Mouse (Mus musculus): ENCODE measurements around the gene Pilrb1. TPM values are rescaled to one million over a fixed set of nuclear protein-coding genes. Genes with fewer than 3 reads are reported as not detected.
"Not testable (repeated sequence)": the region's sequence is repeated elsewhere in the genome, so short reads cannot be mapped to it uniquely, and the experiment has no call there.

Gene Pilrb1
- polyA plus RNA-seq, 1 experiment: not detected

DNA sequence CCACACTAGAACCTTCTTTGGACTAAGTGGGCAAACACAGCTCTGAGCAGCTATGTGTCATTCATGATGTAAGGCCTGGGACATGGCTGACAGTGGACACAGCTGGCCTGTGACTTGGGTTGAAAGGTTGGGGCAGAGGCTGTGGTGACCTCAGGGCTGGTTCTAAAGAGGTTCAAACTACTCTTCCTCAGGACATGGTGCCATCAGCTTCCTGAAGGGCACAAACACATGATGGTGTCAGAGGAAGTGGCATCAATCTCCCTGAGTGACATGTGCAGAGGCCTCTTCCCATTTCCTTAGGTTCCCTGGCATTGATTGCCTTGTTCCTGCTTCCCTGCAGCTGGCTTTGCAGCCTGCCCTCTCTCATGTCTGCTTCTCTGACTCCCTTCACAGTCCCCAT, 20.8 kb downstream of the Pilrb1 start:
- H3K79me3 ChIP-seq (ENCODE audit: low read depth); H3K36me3 ChIP-seq (ENCODE audit: control insufficient read depth, insufficient read depth); H3K4me3 ChIP-seq (ENCODE audit: insufficient read depth, poor library complexity, severe bottlenecking); H3K27me3 ChIP-seq (ENCODE audit: control insufficient read depth, insufficient read depth, insufficient read length); H3ac ChIP-seq (ENCODE audit: control insufficient read depth, insufficient read length, low read depth); H3K79me2 ChIP-seq (ENCODE audit: control insufficient read depth, insufficient read depth): not testable (repeated sequence)

DNA sequence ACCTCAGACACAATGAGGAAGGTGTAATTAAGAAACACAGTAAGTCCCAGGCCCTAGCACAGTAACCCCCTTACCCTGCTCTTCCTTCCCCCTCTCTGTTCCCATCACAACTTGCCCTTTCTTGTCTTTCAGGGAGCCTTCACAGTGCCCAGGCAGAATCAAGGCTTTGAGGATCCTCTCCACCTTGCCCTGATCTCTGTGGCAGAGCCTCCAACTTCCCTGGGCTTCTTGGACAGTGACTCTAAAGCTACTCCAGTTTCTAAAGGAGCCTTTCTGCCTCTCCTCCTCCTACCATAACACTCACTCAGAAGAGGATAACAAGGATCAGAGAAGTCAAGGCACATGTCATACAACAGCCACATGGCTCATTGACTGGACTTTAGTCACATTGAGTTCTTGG, 21.3 kb downstream of the Pilrb1 start:
- TF ChIP-seq CEBPB (IDR thresholded peaks at IDR 0.05; ENCODE audit: low read depth) (no peak), MYOG (IDR thresholded peaks at IDR 0.05; ENCODE audit: control insufficient read depth, extremely low read depth, insufficient read length) (no peak), MAX (IDR thresholded peaks at IDR 0.05) (no peak), MYOD1 (IDR thresholded peaks at IDR 0.05; ENCODE audit: control insufficient read depth, insufficient read length, low read depth) (no peak), USF1 (IDR thresholded peaks at IDR 0.05; ENCODE audit: low read depth) (no peak)
- no peaks in the 10 kb centered on the region for H3K36me3 ChIP-seq (ENCODE audit: control insufficient read depth, insufficient read depth)
- H3ac ChIP-seq (ENCODE audit: control insufficient read depth, insufficient read length, low read depth): no peak overlapping the region

DNA sequence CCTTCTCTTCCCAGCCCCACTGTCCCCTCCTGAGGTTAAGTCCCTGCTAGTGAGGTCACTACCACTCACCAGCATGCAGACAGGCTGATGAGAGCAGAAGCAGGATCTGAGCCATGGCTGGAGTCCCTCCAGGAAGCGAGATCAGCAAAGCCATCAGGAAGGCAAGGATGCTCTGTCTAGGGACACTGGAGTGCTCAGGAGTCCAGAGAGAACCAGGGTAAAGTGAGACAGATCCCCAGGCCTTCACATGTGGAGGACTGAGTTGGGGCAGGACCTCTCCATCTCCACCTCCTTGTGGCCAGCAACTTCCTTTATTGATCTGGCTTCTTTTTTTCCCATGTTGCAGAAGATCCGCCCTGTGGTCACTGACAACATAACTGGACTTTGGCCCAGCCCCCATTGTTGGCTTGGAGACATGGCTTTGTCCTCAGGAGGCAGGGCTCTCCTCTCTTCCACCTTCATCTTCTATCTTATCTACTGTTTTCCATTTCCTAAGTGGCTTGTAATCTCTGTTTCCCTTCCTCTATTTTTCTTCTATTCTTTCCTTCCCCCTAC, 21.9 kb downstream of the Pilrb1 start, which contains the start of gene Pilra:
Gene Pilra, minus strand, starts transcription at position 316 of the 555 bp plus-strand sequence.
- not testable (repeated sequence) for H3K79me3 ChIP-seq (ENCODE audit: low read depth); H3ac ChIP-seq (ENCODE audit: control insufficient read depth, insufficient read length, low read depth); H3K36me3 ChIP-seq (ENCODE audit: control insufficient read depth, insufficient read depth); H3K27me3 ChIP-seq (ENCODE audit: control insufficient read depth, insufficient read depth, insufficient read length); H3K4me3 ChIP-seq (ENCODE audit: insufficient read depth, poor library complexity, severe bottlenecking); H3K79me2 ChIP-seq (ENCODE audit: control insufficient read depth, insufficient read depth)

More for the DNA sequence above, 21.3 kb downstream of the Pilrb1 start:
- Histone ChIP-seq H3K27me3 (ENCODE audit: control insufficient read depth, insufficient read depth, insufficient read length) (no peaks in the 10 kb centered on the region), H3K79me2 (ENCODE audit: control insufficient read depth, insufficient read depth) (no peaks in the 10 kb centered on the region), H3K4me3 (ENCODE audit: insufficient read depth, poor library complexity, severe bottlenecking) (no peak overlapping the region), H3K79me3 (ENCODE audit: low read depth) (no peaks in the 10 kb centered on the region)

DNA sequence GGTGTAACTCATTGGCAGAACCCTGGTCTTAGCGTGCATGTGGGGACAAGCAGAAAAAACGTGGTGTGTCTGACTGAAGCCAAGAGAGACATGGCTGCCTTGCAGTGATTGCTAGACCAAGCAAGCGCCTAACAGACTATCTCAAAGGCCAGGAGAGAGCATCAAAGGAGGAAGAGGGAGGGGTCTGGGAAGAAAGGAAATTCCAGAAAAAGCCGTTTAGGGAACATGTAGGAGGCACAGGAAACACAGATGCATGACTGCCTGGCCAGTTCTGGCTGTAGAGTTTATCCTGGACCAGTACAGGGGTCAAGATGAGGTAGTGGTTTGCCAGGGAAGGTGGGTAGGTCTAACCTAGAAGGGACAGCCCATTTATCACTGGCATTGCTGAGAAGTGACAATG, 24.4 kb downstream of the Pilrb1 start:
- H3ac ChIP-seq (ENCODE audit: control insufficient read depth, insufficient read length, low read depth): no peak overlapping the region
- no peaks in the 10 kb centered on the region for H3K36me3 ChIP-seq (ENCODE audit: control insufficient read depth, insufficient read depth)
- no peaks in the 10 kb centered on the region for H3K27me3 ChIP-seq (ENCODE audit: control insufficient read depth, insufficient read depth, insufficient read length)
- TF ChIP-seq CEBPB (IDR thresholded peaks at IDR 0.05; ENCODE audit: low read depth) (no peak), USF1 (IDR thresholded peaks at IDR 0.05; ENCODE audit: low read depth) (no peak), FOSL1 (IDR thresholded peaks at IDR 0.05; ENCODE audit: insufficient read depth, low read length, poor library complexity, severe bottlenecking) (no peak), MYOG (IDR thresholded peaks at IDR 0.05; ENCODE audit: control insufficient read depth, extremely low read depth, insufficient read length) (no peak), MAX (IDR thresholded peaks at IDR 0.05) (no peak), CTCF (IDR thresholded peaks at IDR 0.05; ENCODE audit: control insufficient read depth, insufficient read depth, insufficient read length) (no peak), MYOD1 (IDR thresholded peaks at IDR 0.05; ENCODE audit: control insufficient read depth, insufficient read length, low read depth) (no peak)
- H3K79me2 ChIP-seq (ENCODE audit: control insufficient read depth, insufficient read depth): no peaks in the 10 kb centered on the region
- no peak overlapping the region for H3K4me3 ChIP-seq (ENCODE audit: insufficient read depth, poor library complexity, severe bottlenecking)
- no peaks in the 10 kb centered on the region for H3K79me3 ChIP-seq (ENCODE audit: low read depth)

DNA sequence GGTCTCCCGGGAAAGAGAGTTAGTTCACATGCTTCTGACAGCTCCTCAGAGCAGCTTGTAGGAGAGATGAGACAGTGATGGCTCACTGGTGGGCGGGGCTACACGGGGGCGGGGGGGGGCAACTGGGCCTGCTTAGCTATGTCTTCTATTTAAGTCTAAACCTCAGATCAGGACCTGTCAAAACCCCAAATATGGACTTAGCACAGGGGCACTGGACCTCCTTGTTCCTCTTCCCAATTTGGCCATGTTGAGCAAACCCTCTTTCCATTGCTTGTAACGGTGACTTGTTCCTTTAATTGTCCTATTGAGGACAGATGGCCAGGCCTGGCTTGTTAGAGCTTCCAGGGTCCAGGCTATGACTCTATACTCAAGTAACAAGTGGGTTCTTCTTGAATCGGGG, 26.4 kb downstream of the Pilrb1 start:
- Histone ChIP-seq H3K36me3 (ENCODE audit: control insufficient read depth, insufficient read depth) (no peaks in the 10 kb centered on the region), H3K4me3 (ENCODE audit: insufficient read depth, poor library complexity, severe bottlenecking) (no peak overlapping the region), H3K27me3 (ENCODE audit: control insufficient read depth, insufficient read depth, insufficient read length) (no peaks in the 10 kb centered on the region), H3K79me2 (ENCODE audit: control insufficient read depth, insufficient read depth) (no peaks in the 10 kb centered on the region), H3K79me3 (ENCODE audit: low read depth) (no peaks in the 10 kb centered on the region), H3ac (ENCODE audit: control insufficient read depth, insufficient read length, low read depth) (no peak overlapping the region)
- TF ChIP-seq FOSL1 (IDR thresholded peaks at IDR 0.05; ENCODE audit: insufficient read depth, low read length, poor library complexity, severe bottlenecking) (no peak), CTCF (IDR thresholded peaks at IDR 0.05; ENCODE audit: control insufficient read depth, insufficient read depth, insufficient read length) (no peak), USF1 (IDR thresholded peaks at IDR 0.05; ENCODE audit: low read depth) (no peak), MAX (IDR thresholded peaks at IDR 0.05) (no peak), CEBPB (IDR thresholded peaks at IDR 0.05; ENCODE audit: low read depth) (no peak), MYOD1 (IDR thresholded peaks at IDR 0.05; ENCODE audit: control insufficient read depth, insufficient read length, low read depth) (no peak), MYOG (IDR thresholded peaks at IDR 0.05; ENCODE audit: control insufficient read depth, extremely low read depth, insufficient read length) (no peak)

DNA sequence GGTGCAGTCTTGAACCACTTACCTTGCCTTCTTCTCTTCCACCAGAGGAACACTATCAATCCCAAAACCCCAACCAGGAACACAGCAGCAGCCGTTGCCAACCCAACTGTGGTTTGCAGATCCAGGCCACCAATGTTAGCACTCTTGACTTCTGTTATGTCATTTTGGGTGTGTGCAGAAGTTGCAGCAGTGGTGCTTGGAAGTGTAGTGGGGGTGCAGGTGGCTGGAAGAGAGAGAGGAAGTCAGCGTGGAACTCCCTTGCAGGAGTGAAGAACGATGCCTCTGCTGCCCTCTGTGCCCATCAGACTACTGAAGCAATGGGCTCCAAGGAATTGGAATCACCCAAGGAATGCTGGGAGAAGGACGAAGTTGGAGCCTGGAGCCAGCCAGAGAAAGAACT, 26.8 kb downstream of the Pilrb1 start:
- Histone ChIP-seq H3K36me3 (ENCODE audit: control insufficient read depth, insufficient read depth) (no peaks in the 10 kb centered on the region), H3K79me3 (ENCODE audit: low read depth) (no peaks in the 10 kb centered on the region), H3ac (ENCODE audit: control insufficient read depth, insufficient read length, low read depth) (no peak overlapping the region), H3K4me3 (ENCODE audit: insufficient read depth, poor library complexity, severe bottlenecking) (no peak overlapping the region), H3K27me3 (ENCODE audit: control insufficient read depth, insufficient read depth, insufficient read length) (no peaks in the 10 kb centered on the region), H3K79me2 (ENCODE audit: control insufficient read depth, insufficient read depth) (no peaks in the 10 kb centered on the region)
- TF ChIP-seq MYOG (IDR thresholded peaks at IDR 0.05; ENCODE audit: control insufficient read depth, extremely low read depth, insufficient read length): no peak
- TF ChIP-seq MAX (IDR thresholded peaks at IDR 0.05): no peak
- TF ChIP-seq USF1 (IDR thresholded peaks at IDR 0.05; ENCODE audit: low read depth): no peak
- no peak for TF ChIP-seq FOSL1 (IDR thresholded peaks at IDR 0.05; ENCODE audit: insufficient read depth, low read length, poor library complexity, severe bottlenecking)
- no peak for TF ChIP-seq CTCF (IDR thresholded peaks at IDR 0.05; ENCODE audit: control insufficient read depth, insufficient read depth, insufficient read length)
- no peak for TF ChIP-seq CEBPB (IDR thresholded peaks at IDR 0.05; ENCODE audit: low read depth)
- TF ChIP-seq MYOD1 (IDR thresholded peaks at IDR 0.05; ENCODE audit: control insufficient read depth, insufficient read length, low read depth): no peak

All from C2C12 (cell line).